Mouse (Mus musculus) cerebellum, postnatal 14 days (tissue): Measurements from ENCODE around the gene Iltifb.
"Not testable (repeated sequence)": the region's sequence is repeated elsewhere in the genome, so short reads cannot be mapped to it uniquely, and the experiment has no call there.

ENCODE experiments used
- DNase-seq, 2 experiments: peaks; one replicate each; pipeline ENCODE4 v3.0.0; 2021; ENCODE audit warnings: mixed read lengths in 2 of 2

Gene Iltifb

GRCm38 (mm10) chr10:118294938-118295337, at the start of gene Iltifb:
Gene Iltifb, minus strand, starts transcription at chr10:118295038.
- DNase-seq, result no peak

DNA sequence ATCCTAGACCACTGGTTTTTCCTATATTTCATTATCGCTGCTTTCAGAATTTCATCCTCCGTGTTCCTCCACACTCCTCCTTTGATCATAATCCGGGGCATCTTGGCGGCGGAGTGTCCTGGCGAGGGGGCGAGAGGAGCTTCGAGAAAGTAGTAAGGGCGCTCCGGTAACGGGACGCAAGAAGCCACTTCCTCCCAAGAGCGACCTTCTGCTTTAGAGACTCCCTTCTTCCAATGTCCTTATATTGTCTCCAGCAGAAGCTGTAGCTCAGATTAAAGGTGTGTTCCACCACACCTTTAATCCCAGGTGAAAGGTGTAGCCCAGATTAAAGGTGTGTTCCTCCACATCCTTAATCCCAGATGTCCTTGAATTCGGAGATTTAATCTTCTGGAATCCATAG, 48.3 kb upstream of the Iltifb start, which contains the start of gene Gm9046:
Gene Gm9046, minus strand, starts transcription at position 101 of the 400 bp plus-strand sequence.
- DNase-seq, result not testable (repeated sequence)

- not testable (repeated sequence) for DNase-seq
These were observed 42.9 kb upstream of the Iltifb start, which contains the start of gene Gm9045 for GRCm38 (mm10) chr10:118337731-118338130. Gene Gm9045, minus strand, starts transcription at chr10:118337831.

DNA sequence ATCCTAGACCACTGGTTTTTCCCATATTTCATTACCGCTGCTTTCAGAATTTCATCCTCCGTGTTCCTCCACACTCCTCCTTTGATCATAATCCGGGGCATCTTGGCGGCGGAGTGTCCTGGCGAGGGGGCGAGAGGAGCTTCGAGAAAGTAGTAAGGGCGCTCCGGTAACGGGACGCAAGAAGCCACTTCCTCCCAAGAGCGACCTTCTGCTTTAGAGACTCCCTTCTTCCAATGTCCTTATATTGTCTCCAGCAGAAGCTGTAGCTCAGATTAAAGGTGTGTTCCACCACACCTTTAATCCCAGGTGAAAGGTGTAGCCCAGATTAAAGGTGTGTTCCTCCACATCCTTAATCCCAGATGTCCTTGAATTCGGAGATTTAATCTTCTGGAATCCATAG, 37.5 kb upstream of the Iltifb start, which contains the start of gene Gm9044:
Gene Gm9044, minus strand, starts transcription at position 101 of the 400 bp plus-strand sequence.
- not testable (repeated sequence) for DNase-seq

DNA sequence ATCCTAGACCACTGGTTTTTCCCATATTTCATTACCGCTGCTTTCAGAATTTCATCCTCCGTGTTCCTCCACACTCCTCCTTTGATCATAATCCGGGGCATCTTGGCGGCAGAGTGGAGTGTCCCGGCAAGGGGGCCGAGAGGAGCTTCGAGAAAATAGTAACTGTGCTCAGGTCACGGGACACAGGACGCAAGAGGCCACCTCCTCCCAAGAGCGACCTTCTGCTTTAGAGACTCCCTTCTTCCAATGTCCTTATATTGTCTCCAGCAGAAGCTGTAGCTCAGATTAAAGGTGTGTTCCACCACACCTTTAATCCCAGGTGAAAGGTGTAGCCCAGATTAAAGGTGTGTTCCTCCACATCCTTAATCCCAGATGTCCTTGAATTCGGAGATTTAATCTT, 32.0 kb upstream of the Iltifb start, which contains the start of gene Gm9040:
Gene Gm9040, minus strand, starts transcription at position 101 of the 400 bp plus-strand sequence.
- not testable (repeated sequence) for DNase-seq

DNA sequence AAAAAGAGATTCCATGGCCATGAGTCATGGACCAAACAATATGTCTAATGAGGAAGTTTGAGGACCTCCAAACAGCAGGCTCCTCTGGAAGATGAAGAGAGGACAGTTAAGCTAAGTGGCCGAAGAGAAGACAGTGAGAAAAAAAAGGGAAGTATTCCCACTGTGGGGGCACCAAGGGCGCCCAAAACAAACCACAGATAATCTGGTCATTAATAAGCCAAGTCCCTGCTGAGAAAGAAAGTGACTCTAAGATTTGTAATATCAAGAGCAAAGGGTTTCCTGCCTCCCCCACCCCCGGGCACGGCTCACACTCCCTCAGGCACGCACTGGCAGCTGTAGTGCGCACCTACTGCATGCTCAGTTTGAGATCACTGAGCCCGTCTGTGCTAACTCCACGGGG, 24.2 kb upstream of the Iltifb start:
- no peak for DNase-seq

DNA sequence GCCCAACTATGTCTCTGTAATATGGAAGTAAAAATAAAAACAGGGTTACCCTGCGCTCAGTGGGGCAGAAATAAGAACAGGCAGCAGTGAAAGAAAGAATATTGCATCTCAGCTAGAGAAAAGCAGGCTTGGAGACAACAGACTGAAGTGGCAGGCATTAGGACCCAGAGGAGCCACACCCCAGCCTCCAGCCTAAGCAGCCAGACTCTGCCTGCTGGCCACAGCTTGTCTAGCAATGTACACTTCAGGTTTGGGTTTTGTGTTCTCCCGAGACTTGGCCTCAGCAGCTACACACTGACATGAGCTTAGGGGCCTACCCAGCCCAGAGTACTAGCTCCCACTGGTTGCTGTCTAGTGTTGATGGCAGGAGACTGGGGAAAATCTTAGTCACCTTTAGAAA, 7.3 kb upstream of the Iltifb start:
- DNase-seq, result not testable (repeated sequence)

- DNase-seq, result not testable (repeated sequence)
These were observed 11.8 kb downstream of the Iltifb start for GRCm38 (mm10) chr10:118283016-118283415.

- not testable (repeated sequence) for DNase-seq
These were observed 12.3 kb downstream of the Iltifb start for GRCm38 (mm10) chr10:118282565-118282964.

GRCm38 (mm10) chr10:118278069-118278468, 16.8 kb downstream of the Iltifb start:
- DNase-seq, result not testable (repeated sequence)

GRCm38 (mm10) chr10:118271416-118271815, 23.4 kb downstream of the Iltifb start:
- DNase-seq, result not testable (repeated sequence)

DNA sequence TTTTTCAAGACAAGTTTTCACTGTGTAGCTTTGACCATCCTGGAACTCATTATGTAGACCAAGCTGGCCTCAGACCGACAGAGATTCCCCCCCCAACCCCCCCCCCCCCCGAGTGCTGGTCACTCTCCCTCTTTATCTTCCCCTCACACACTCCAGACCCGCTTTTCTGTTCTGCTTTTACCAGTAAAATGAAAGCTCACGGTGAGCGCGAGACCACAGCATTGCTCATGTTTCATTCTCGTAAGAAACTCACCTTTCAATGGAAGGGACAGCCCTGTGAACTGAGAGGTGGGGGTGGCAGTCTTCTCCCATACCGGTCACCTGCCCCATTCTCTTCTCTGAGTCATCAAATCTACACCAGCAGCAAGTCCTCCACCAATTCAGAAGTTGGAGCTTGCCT, 26.0 kb downstream of the Iltifb start:
- DNase-seq, result not testable (repeated sequence)

DNA sequence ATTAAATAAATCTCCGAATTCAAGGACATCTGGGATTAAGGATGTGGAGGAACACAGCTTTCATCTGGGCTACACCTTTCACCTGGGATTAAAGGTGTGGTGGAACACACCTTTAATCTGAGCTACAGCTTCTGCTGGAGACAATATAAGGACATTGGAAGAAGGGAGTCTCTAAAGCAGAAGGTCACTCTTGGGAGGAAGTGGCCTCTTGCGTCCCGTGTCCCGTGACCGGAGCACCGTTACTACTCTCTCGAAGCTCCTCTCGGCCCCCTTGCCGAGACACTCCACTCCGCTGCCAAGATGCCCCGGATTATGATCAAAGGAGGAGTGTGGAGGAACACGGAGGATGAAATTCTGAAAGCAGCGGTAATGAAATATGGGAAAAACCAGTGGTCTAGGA, 36.5 kb downstream of the Iltifb start, which contains the start of gene Gm32802:
Gene Gm32802, plus strand, starts transcription at position 301 of the 400 bp plus-strand sequence.
- DNase-seq, result not testable (repeated sequence)

- peak; percentile 56 to 66 for DNase-seq
These were observed 44.0 kb downstream of the Iltifb start for GRCm38 (mm10) chr10:118250852-118251295.

GRCm38 (mm10) chr10:118249006-118249595, 45.7 kb downstream of the Iltifb start:
- peak; percentile 29 to 56 for DNase-seq

- DNase-seq, result not testable (repeated sequence)
These were observed 54.2 kb downstream of the Iltifb start, which contains the start of gene Gm32717 for GRCm38 (mm10) chr10:118240680-118241079. Gene Gm32717, minus strand, starts transcription at chr10:118240780.
